Mouse (Mus musculus): ENCODE data around the gene Umodl1. TPM values are rescaled to one million over a fixed set of nuclear protein-coding genes. Genes with fewer than 3 reads are reported as not detected.

The Umodl1 gene
- total RNA-seq (2014; fragmentation: Nextera tagmentation), result not detected in 2 replicates
- not detected in 2 replicates for total RNA-seq (2017)

GRCm38 (mm10) chr17:30954340-30954739 is at the start of gene Umodl1:
TSS of gene Umodl1 (plus strand) at chr17:30954640.
- ATAC-seq (replicated peaks; ENCODE audit: poor library complexity, severe bottlenecking), result no peak

DNA sequence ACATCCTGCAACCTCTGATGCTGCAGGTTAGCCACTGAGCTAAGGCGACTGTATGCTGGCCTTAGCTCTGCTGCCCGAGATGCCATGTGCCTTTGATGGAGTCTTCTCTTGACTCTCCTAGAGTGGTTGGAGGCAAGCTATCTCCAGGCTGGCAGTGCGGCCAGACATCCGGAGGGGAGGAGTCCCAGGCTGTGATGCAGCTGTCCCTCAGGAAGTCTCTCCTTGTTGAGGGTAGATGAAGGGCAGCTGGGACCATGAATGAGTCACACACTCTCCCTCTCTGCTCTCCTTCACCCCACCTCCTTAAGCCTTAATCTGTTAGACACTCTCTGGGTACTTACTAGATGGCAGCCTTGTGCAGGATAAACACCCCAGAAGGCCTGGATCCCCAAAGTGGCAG is 46.9 kb upstream of the Umodl1 start:
- ATAC-seq (replicated peaks; ENCODE audit: poor library complexity, severe bottlenecking), result 0 out of 2 replicates have a peak, but pooled peaks have one; percentile 17

DNA sequence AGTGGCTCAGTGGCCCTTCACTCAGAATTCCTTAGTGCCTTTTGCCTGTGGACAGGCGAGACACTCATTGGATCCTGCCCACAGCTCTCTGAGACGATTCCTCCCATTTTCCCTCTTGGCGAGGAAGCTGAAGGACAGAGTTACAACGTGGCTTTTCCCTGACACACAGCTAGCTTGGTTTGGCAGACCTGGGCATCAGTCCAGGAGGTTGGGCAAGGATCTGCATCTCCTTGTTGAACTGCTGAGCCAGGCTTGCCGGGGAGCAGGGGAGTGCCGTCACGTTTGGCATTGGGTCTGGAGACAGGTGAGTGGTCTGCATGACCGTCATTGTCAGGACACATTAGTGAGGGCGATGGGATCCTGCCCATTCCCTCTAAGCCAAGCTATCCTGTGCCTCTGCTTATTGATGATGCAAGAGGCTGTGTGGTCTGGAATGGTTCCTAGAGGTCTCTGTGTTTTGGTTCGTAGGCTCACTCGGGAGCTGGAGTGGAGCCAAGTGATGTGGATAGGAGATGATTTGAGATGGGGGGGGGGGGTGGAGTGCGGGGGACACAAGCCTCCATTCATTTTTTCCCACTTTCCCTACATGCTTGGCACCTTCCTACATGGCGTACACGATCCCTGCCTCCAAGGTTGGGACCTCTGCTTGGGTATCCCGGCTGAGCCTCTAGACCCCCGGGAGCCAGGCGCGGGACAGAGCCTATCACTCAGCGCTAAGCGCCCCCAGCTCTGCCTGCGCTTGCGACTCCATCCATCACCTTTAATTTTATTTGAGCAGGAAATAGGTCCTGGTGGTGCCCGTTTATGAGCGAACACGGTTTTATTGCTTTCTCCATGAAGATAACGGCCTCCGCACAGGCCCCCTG is 43.3 kb upstream of the Umodl1 start:
- ATAC-seq (replicated peaks; ENCODE audit: poor library complexity, severe bottlenecking), result no peak

GRCm38 (mm10) chr17:30911732-30912088 is 42.7 kb upstream of the Umodl1 start:
- no peak for ATAC-seq (replicated peaks; ENCODE audit: poor library complexity, severe bottlenecking)

- no peak for ATAC-seq (replicated peaks; ENCODE audit: poor library complexity, severe bottlenecking)
Measured at GRCm38 (mm10) chr17:30912536-30912935, 41.9 kb upstream of the Umodl1 start.

DNA sequence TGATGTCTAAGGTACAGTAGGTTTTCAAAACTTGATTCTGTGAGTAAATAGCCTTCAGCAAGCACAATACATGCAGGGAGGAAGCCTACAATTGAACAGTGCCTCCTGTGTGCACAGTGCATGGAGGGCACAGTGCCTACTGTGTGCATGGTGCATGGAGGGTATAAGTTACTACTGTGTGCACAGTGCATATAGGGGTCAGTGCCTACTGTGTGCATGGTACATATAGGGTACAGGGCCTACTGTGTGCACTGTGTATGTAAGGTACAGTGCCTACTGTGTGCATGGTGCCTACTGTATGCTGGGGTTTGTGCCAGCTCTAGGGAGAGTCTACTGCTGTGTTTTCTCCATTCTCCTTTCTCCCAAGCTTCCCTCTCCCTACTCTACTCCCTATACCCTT is 40.2 kb upstream of the Umodl1 start:
- ATAC-seq (replicated peaks; ENCODE audit: poor library complexity, severe bottlenecking), result no peak

GRCm38 (mm10) chr17:30923566-30923965 is 30.9 kb upstream of the Umodl1 start:
- ATAC-seq (replicated peaks; ENCODE audit: poor library complexity, severe bottlenecking), result no peak

- ATAC-seq (replicated peaks; ENCODE audit: poor library complexity, severe bottlenecking), result no peak
Measured at GRCm38 (mm10) chr17:30930827-30931226, 23.6 kb upstream of the Umodl1 start.

- no peak for ATAC-seq (replicated peaks; ENCODE audit: poor library complexity, severe bottlenecking)
Measured at GRCm38 (mm10) chr17:30932836-30933235, 21.6 kb upstream of the Umodl1 start.

- ATAC-seq (replicated peaks; ENCODE audit: poor library complexity, severe bottlenecking), result no peak
Measured at GRCm38 (mm10) chr17:30935301-30935700, 19.1 kb upstream of the Umodl1 start.

DNA sequence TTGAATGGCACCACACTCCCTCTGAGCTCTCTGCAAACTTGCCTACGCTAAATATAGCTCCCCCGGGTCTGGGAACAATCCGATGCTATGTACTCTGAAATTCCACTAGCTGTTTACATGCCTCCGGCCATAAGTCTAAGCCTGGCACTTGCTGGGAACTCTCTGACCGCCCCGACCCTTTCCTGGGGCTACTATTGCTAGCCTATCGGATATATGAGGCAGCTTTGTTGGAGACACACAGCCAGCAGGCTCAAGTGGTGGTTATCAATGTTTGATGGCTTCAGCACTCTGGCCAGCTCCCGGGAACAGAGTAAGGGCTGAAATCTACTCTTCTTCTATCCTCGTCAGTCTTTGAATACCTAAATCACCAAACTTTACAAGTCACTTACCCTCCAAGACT is 15.9 kb upstream of the Umodl1 start:
- ATAC-seq (replicated peaks; ENCODE audit: poor library complexity, severe bottlenecking), result no peak

GRCm38 (mm10) chr17:30948382-30948781 is 6.1 kb upstream of the Umodl1 start:
- no peak for ATAC-seq (replicated peaks; ENCODE audit: poor library complexity, severe bottlenecking)

GRCm38 (mm10) chr17:30950780-30951179 is 3.7 kb upstream of the Umodl1 start:
- ATAC-seq (replicated peaks; ENCODE audit: poor library complexity, severe bottlenecking), result peak; percentile 17; the same call in 1 of the 2 replicates

DNA sequence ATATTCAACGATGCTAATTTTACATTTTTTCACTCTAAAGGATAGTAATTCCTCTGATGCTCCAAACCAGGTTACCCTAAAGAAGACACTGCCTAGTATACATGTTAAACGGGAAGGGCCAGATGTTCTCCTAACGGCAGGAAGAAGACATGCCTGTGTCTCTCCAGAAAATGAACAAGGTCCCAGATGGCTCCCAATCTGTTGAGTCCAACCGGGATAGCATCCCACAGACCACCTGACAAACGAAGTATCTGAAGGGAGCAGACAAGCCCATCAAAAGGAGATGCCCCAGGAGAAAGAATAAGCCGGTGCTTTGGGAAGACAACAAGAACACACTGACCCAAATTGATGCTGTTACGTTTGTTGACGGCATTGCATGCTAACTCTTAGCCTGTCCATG is 2.8 kb upstream of the Umodl1 start:
- ATAC-seq (replicated peaks; ENCODE audit: poor library complexity, severe bottlenecking), result no peak

DNA sequence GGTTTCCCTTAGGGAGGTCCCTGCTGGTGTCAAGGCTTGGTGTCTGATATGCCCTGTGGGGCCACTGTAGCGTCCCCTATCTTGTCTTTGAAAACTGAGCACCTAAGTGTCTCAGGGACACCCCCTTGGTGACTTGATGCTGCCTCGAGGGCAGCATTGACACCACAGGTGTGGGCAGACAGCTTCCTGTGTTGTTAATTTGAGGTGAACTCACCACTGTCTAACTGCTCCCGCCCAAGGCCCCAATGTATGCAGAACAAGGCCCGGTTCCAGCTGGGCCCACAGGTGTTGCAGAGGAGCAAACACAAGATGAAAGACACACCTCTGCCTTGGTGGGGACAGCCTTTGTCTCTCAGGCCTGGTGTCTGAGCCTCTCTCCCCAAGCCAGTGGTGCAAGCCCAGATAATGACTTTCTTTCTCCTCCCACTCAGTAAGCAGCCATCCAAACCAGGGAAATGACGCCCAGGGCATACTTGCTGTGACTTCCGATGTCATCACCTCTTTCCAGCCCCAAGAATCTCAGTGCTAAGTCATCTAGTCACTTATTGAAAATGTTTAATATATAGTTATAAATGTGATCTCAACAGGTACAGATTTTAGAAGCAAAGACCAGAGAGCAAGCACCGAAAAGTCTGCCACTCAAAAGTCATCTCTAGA is 7.6 kb downstream of the Umodl1 start:
- ATAC-seq (replicated peaks; ENCODE audit: poor library complexity, severe bottlenecking), result no peak

DNA sequence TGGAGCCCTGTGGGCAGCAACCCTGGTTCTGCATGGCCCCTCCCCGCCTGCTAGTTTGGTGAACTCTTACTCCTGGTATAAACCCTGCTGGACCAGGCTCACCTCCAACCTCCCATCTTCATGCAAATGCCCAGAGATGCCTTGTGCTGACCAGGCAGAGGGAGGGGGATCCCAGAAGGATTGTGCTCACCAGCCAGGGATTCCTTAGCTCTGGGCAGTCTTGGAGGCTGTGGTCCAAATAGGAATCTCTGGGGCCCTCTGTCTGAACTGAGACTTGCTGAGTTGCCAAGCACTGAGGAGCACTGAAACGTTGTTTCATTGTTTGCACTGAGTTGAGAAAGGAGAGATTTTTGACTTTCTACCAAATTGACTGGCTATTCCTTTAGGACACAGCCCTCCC is 8.4 kb downstream of the Umodl1 start:
- no peak for ATAC-seq (replicated peaks; ENCODE audit: poor library complexity, severe bottlenecking)

- no peak for ATAC-seq (replicated peaks; ENCODE audit: poor library complexity, severe bottlenecking)
Measured at GRCm38 (mm10) chr17:30969983-30970382, 15.5 kb downstream of the Umodl1 start.

DNA sequence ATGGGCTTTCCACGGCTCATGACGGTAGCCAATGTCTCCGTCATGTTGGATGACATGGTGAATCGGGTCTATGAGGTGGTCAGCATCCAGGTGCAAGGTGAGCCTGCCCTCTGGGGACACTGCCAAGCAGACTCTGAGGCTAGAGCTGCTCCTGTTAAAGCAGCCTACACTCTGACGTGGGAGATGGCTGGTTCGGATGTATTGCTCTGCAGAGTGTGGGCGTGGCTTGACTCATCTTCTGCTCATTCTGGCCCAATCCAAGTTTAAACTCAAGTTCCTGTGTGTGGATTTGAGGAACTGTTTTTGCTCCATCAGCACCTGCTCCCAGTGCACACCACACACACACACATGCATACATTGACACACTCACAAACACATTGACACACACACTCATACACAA is 17.4 kb downstream of the Umodl1 start:
- ATAC-seq (replicated peaks; ENCODE audit: poor library complexity, severe bottlenecking), result 0 out of 2 replicates have a peak, but pooled peaks have one; percentile 23

- peak; percentile 73 for ATAC-seq (replicated peaks; ENCODE audit: poor library complexity, severe bottlenecking)
Measured at GRCm38 (mm10) chr17:30973332-30973731, 18.9 kb downstream of the Umodl1 start.

GRCm38 (mm10) chr17:30977290-30977689 is 22.9 kb downstream of the Umodl1 start:
- ATAC-seq (replicated peaks; ENCODE audit: poor library complexity, severe bottlenecking), result peak; percentile 68

GRCm38 (mm10) chr17:30978556-30978955 is 24.1 kb downstream of the Umodl1 start:
- no peak for ATAC-seq (replicated peaks; ENCODE audit: poor library complexity, severe bottlenecking)

DNA sequence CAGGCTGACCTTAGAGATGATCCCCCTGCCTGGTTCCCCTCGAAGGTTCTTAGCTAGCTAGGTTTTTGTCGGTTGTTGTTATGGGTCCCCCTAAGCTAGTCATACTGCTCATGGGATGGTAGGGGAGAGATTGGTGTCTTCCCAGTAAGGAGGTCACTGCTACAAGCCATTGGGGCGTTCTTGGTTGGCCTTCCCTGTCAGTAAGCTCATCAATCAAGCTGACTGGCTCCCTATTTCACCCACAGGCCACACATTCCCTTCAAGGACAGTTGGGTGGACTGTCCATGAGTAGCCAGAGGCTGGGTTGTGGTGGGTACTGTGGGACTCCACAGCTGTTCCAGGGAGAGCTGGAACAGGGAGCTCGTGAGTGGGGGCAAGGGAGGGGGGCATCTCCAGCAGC is 29.1 kb downstream of the Umodl1 start:
- ATAC-seq (replicated peaks; ENCODE audit: poor library complexity, severe bottlenecking), result no peak

Measured in granulocyte monocyte progenitor cell, adult 5-6 weeks (primary cell).